Mouse (Mus musculus) thymus, postnatal 36 days (tissue): ENCODE measurements around the gene Sec1.
A peak's percentile ranks its signal among the peaks of the same experiment; 100 is the strongest.
"Not testable (repeated sequence)": the region's sequence is repeated elsewhere in the genome, so short reads cannot be mapped to it uniquely, and the experiment has no call there.

Experiments
- DNase-seq, 2 experiments: peaks; one replicate each; pipeline ENCODE4 v3.0.0; 2022; ENCODE audit warnings: mixed read lengths in 2 of 2

The Sec1 gene

DNA sequence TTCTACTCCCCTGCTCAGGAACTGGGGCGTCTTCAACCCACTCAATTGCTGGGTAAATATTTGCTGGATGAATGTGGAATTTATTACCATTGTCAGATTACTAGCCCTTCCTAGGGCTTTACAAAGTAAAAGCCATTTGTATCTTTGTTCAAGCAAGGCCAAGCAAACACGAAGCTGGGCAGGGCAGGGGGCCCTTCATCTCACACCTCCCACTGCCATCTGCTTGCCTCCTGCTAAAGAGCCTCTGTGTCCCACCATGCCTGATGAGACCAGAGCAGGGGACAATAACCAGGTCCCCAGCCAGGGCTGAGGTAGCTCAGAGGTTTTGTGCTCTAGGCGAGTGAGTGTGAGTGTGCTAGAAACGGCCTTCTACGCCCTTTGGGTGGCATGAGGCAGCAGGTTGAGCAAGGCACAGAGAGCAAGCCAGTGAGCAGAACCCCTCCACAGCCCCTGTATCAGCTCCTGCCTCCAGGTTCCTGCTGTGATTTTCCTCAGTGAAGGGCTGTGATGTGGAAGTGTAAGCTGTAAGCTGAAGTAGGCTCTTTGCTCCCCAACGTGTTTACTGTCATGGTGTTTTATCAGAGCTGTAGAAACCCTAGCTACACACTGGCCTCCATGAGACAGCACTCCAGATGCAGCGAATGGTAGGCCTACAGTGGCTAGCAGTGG lies 16.4 kb downstream of the Sec1 start:
- DNase-seq: no peak

DNA sequence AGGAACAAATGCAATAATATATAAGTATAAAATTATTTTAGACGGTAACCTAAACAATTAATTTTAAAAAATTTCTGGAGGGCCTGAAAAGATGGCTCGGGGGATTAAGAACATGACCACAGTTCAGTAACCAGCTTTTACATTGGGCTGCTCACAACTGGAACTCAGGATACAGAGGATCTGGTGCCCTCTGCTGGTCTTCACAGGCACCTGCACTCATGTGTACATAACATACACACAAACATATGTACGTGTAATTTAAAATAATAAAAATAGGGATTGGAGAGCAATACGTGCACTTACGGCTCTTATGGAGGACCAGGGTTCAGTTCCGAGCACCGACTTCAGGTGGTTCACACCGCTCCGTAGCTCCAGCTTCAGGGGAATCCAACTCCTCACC lies 25.3 kb downstream of the Sec1 start:
- no peak for DNase-seq

DNA sequence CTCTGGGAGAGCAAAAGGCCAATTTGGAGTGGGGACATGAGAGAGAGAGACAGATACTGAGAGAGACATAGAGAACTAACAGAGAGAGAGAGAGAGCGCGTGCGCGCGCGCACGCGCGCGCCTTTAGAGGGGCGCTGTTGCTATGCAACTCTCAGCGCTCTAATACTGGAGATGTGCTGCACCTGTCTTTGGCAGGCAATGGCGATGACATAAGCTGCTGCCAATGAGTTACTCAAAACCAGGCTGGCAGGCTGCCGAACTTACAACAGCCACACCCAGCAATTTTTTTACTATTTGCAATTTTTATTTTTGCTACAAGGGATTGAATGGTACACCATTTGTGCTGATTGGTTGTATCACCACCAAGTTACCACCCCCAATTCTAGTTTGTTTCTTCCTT lies 26.4 kb downstream of the Sec1 start:
- no peak for DNase-seq

DNA sequence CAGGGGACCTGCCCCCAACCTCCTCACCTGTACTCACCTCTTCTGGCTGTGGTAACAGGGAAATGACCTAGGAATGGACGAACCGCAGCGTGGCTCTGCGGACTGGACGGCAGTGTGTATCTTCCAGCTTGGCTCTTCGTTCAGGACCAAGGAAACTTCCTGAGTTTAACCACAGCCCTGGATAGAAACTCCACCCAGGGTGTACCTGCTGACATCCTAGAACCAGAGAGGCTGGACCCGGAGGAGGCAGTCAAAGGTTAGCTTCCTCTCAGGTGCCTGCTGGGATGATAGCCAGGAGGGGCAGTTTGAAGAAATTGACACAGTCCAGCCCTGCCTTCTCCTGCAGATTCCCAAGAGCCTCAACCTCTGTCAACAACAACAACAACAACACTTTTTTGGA lies 28.0 kb downstream of the Sec1 start, which contains the start of gene Fut2:
TSS of gene Fut2 (minus strand) at position 234 of the 400 bp plus-strand sequence.
- DNase-seq: no peak

DNA sequence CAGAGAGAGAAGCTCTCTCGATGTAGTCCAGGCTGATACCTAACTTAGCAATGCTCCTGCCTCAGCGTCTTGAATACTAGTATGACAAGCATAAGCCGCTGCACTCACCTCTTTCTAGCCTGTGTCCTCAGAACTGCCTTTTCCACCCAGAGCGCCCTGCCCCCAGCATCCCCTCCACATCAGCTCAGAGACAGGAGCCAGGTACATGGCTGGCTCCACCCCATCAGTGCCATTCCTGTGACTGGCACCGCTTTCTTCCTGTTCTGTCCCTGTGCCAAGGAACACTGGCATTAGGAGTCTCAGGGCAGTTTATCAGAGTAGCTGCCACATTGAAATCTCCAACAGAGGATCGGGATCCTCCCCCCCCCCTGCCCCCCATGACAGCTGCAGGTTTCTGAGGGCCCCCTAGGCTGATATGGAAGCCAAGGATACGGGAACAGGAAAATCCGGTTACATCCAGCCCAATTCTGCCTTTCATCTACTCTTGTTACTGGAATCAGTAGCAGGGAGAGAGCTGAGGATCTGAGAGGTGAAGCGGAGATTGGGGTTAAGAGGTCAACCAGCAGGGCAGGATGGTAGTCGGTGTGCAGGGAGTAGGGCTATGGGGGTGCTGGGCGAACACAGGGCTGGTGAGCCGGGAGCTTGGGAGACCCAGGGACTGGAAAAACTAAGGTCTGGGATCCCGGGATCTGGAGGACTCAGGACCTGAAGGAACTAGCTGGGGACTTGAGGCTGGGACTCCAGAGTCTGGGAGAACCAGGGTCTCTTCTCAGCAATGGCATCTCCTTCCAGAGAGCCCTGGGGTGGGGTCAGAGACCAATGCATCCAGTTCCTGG lies 28.7 kb downstream of the Sec1 start:
- no peak for DNase-seq

DNA sequence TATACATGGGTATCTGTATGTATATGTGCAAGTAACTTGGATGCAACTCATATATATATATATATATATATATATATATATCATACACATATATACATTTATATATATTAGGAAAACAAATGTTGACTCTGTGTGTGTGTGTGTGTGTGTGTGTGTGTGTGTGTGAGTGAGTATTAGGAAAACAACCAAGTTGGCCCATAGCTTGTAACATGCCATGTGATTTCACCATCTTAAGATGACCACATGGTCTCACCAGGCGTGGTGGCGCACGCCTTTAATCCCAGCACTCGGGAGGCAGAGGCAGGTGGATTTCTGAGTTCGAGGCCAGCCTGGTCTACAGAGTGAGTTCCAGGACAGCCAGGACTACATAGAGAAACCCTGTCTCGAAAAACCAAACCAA lies 32.5 kb downstream of the Sec1 start:
- DNase-seq: not testable (repeated sequence)

DNA sequence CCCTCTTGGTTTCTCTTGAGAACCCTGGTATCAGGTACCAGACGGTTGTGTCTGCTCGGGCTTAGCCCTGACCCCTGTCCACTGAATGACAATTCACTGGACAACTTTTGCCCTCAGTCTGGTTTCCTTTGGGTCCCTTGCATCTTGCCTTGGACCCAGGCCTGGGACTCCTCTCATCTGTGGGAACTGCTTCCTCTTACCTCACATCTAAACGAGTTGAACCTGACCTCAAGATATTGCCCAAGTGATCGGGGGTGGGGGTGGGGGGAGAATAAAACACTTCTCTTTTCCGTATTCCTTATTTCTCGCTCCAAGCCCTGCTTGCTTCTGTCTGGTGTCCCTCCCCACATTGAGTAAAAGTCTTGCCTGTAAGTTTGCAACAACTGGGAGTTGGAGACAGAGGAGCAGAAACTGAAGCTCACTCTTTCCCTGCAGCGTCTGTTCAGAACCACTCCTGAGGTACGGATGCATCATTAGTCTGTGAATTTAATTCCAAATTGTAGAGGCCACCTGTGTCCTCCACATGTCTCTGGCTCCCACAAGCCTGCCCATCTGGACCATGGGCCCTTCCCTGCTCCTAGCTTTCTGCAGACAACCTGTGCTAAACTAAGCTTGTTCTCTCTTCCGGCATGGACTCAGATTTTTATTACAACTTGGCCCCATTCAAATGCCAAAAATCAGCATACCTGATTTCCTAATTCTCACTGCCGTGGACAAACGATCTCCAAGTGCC lies 33.3 kb downstream of the Sec1 start:
- DNase-seq: no peak

DNA sequence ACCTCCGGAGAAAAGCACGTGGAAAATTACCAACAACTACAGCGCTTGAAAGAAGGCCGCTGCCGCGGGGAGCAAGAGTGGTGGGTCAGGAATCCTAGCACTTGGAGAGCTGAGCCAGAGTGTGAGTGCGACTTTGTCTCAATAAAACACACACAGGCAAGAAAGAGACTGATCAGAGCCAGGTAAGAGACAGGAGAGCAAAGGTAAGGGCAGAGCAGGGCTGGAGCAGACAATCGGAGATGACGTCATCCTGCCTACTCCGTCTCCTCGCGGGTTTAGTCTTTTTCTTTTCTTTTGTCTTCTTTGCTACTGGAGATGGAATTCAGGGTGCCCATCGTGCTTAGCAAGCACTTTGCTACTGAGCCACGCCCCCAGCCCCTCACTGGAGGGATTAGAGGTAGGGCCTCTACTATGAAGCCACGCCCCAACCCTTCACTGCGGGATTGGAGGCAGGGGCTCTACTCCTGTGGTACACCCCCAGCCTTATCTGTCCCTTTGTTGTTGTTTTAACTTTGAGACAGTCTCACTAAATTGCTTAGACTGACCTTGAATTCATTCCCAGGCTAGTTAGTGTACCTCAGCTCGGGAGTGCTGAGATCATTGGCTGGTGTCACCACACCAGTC lies 39.7 kb downstream of the Sec1 start:
- no peak for DNase-seq

DNA sequence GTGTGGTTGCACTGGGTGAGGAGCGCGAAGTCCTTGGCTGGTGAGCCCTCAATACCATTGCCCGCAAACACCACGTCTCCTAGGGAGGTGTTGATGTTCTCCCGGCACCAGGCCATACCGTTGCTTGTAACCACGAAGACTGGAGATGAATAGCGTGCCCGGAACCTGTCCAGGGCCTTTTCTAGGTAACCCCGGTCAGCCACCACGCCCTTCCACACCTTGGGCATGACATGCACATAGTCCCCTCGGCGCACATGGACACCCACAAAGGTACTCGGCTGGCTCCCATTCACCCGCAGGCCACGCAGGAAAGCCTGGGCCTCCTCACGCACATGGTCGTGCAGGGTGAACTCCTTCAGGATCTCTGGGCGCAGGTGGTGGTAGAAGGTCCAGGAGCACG lies 43.7 kb downstream of the Sec1 start:
- DNase-seq: not testable (repeated sequence)

DNA sequence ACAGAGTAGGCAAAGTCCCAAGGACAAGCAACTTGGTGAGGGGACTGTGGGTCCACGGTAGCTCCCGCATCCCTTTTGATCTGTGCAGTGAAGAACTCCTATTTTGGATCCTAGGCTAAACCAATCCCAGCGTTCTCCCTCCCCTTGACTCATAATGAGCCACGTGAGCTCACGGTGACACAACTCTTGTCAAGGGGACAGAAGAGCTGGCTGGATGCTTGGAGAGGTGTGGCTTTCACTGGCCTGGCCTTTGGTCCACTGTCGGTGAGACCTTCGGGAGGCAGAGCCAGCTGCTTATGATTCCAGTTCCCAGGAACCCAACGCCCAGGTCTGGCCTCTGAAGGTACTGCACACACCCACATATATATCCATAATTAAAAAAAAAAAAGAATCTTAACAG lies 44.9 kb downstream of the Sec1 start:
- DNase-seq: no peak

DNA sequence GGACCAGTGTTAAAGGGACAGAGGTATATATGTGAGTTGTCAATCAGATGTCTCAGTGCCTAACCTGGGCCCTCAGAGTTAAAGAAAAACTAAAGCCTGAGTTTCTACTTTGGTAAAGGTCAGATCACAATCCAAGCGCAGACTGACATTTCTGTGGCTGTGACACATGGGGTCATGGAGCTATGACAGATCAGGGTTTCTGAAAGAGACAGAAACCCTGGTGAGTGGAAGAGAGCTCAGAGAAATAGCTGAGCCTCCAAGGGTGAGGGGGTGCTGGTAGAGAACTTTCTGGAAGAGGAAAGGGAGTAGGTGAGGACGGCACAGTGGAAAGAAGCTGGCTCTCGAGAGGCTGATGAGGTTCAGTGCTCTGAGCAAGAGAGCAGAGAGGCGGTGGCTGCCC lies 47.5 kb downstream of the Sec1 start:
- no peak for DNase-seq

DNA sequence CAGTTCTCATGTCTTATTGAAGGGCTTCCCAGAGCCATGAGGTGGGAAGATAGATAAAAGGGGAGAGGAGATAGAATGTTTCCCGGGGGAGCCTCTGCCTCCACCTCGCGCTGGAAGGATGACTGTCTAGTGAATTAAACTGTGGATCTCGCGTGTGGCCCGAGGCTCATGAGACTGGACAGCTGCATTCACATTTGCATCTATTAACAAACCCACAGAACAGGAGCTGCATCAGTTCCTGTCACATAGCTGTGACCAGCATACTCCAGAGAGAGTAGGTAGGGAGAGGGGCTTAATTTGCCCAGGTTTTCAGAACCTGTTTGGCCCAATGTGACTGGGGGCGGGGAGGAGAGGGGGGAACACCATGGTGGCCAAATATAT lies 48.6 kb downstream of the Sec1 start:
- DNase-seq: no peak

DNA sequence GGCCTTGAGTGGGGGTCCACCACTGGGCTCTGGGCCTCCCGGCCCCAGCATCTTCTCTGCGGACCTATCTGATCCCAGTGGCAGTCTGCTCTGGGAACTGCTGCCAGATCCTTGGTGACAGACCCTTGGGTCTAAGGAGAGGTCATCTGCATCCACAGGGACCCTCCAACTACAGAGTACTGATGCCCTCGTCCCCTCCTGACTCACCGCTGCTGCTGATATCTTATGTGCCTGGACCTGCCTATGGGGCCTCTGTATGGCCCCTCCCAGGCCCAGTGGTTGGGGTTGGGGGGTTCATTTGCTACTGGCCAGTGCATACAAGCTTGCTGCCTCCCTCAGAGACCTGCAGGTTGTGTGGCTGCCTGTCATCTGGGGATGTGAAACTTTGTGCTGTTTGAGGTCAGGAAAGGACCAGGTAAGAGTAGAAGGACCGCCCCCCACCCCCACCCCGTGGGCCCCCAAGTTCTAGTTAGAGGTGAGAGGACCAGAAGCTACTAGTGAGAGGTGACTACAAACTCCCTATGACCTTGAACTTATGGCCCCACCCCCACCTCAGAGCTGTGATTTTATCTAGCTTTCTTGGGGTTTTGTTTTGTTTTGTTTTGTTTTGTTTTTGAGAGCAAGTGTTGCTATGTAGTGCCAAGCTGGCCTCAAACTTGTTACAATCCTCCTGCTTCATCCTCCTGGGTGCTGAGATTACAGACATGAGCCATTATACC lies 49.2 kb downstream of the Sec1 start:
- DNase-seq: no peak

DNA sequence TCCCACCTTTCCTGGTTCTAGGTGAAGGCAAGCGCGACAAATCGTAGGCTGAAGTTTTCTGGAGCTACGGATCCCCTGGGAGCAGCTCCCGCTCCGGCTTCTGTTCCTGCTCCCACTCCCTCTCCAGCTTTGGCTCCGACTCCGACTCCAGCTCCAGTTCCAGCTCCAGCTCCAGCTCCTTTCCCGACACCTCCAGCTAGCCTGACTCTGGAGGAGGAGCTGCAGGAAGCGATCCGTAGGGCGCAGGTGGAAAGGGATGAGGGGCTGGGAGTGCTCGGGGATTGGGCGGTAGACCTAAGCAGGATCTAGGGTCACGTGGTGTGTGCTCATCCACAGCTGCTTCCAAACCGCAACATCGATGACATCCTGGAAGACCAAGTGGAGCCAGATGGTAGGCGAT lies 50.0 kb downstream of the Sec1 start:
- peak in 1 of 2 experiments; percentile 24 for DNase-seq

DNA sequence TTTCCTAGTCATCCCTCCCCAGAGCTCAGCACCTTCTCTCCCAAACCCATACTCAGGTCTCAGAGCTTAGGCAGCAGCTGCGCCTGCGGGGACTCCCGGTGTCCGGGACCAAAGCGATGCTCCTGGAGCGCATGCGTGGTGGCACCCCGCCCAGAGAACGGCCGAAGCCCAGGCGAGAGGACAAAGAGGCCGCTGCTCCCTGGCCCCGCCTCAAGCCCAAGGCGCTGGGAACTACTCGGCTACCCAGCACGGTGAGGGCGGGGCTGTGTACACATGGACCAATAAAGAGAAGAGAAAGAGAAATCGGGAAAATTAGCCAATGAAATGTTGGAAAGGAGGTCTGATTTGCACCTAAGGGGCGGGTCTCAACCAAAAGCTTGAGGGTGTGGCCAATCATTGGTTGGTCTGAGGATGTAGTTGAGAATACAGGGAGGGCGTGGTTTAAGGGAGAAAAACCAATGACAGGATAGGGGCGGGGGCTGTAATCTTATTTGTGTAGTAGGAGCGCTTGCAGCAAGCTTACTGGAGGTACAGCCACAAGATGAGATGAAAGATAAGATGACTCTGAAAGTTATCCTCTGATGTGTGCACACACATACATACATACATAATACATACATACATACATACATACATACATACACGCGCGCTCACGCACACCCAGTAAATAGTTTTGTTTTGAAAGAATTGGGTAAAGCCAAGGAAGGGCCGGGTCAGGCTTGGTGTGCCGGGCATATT lies 50.6 kb downstream of the Sec1 start:
- DNase-seq: peak; percentile 78 to 85

DNA sequence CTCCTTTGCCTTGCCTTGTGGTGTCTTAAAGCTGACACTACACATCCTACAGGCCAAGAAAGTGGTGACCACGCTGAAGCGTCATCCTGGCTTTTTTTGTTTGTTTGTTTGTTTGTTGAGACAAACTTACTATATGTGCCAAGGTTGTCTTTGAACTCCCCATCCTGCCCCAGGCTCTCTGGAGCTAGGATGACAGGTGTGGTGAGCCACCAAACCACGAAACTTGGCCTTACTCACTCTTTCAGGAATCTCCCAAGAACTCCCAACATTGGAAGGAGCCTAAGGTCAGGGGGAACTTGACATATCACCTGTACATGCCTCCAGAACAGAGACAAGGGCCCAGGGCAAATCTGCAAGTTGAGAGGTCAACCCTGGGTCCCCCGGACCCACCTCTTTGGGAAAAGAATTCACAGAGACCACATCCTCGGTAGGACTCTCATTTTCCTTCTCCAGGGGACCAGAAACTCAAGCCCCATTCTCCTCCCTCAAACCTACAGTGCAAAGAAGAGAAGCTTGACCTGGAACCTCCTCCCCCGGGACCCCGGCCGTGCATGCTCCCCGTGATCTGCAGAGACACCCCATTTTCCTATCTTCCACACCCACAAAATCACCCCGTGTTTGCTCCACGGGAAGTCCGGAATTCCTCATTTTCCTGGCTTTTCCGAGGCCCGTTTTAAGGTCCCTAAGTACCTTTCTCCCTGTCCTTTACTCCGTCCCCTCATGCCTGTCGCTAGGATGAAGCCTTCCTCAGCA lies 51.5 kb downstream of the Sec1 start:
- DNase-seq: no peak

DNA sequence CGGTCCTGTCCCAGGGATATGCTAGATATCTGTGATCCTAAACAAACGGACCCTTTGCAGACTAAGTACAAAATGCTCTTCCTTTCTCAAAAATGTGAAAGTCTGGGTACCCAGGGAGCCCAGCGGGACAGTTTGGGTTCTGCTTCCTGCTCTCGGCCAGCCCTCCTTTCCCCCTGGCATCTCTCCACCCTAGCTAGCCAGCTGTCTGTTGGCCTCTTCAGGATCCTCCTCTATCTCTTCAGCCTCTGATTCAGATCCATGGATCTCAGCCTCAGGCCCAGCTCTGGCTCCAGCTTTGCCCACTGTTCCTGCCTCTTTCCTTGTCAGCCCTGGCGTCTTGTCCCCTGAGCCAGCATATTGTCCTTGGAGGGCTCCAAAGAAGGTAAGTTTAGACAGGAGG lies 52.1 kb downstream of the Sec1 start:
- DNase-seq: no peak

DNA sequence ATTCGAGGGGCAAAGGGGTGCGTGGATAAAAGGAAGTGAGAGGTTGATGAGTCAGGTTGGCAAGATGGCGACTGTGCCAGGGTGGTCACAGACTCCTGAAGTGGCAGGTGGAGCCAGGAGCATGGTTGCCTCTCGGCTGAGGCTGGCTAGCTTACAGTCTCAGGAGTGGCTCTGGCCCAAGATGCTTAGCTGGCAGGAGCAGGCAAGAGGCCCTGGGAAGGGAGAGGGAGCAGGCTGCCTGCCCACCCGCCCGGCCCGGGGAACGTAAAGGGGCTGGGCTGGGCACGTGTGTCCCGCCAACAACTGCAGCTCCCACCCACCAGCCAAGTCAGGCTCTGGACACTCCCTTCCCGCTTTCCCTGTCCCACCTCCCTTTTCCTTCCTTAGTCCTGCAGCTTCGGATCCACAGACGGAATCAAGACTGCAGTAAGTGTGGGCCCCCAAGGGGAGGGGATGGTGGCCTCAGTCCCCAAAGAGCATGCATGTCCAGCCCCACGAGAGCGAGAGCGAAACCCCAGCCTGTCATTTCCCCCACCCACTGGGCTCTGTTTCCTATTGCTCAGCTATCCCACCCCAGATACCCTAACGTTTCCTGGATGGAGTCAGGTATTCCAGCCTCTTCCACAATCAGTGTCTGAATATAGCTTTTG lies 52.7 kb downstream of the Sec1 start:
- no peak for DNase-seq

DNA sequence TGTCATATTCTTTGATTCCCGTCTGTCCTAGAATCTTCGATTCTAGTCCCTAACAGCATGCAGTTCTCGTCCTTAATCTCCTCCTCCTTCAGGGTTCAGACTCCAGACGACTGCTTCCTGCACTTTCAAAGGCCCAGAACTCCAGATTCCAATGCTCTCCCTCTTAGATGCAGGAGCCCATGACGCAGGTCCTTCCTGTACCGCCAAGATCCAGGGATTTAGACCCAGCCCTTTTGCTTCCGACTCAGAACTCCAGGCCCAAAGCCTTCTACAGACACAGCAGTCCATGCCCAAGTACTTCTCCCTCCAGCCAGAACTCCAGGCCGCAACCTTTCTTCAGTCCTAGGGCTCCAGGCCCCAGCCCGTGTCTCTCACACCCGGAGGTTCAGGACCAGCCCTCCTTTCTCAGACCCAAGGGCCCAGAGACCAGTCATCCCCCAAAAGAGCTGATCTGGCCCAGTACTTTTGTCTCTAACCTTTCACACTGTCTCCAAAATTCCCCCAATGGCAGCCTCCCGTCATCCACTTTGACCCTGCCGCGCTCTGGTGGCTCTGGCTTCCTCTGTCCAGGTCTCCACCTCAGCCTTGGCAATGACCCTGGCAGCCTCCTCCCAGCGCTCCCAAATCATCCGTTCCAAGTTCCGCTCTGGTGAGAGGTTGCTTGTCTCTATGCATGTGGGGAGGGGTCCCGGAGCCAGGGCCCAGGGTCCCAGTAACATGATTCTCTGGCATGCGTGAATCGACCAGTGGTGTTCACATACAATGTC lies 53.8 kb downstream of the Sec1 start:
- no peak for DNase-seq

DNA sequence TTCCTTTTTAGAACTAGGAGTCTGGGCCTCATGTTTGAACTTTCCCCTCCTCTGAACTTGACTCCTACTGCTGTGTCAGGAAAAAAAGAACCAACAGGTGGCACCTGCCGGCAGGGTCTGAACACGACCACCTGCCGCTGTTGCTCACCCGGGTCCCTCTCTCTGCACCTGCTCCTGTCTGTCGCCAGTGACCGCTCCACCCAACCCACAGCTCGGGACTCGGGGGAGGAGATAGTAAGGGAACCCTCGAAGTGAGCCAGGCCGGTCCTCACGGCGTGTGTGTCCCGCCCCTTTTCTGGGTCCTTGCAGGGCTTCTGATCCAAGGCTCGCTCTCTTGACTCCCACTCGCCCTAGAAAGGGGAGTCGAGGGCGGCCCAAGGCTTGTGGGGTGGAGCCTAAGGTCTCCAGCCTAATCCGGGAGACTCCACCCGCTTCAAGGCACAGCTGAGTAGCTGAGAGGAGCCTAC lies 54.6 kb downstream of the Sec1 start, which contains the start of gene Mamstr:
TSS of gene Mamstr (plus strand) at position 417 of the 467 bp plus-strand sequence.
- no peak for DNase-seq
